Mouse (Mus musculus) liver, embryonic 14.5 days (tissue): ENCODE measurements around the gene Ocln.

ENCODE experiments used
- CTCF ChIP-seq: IDR thresholded peaks from 2 replicates; pipeline ENCODE4 v1.5.1; 2016; ENCODE audit warnings: antibody characterized with exemption, low read depth, control low read depth
- EP300 ChIP-seq: IDR thresholded peaks from 2 replicates; pipeline ENCODE4 v1.6.1; 2016; ENCODE audit warnings: antibody characterized with exemption, low read depth

GRCm38 (mm10) chr13:100575950-100576349 lies 23.4 kb upstream of the Ocln start:
- TF ChIP-seq CTCF, result no peak
- no peak for TF ChIP-seq EP300
